Mouse (Mus musculus): ENCODE results near the gene Khdc4. TPM values are rescaled to one million over a fixed set of nuclear protein-coding genes. Genes with fewer than 3 reads are reported as not detected.

Gene Khdc4
- polyA plus RNA-seq, 1 experiment from 2014 or later: 18.8 TPM

GRCm38 (mm10) chr3:88645937-88646336 lies 39.7 kb upstream of the Khdc4 start:
- Histone ChIP-seq H3K9me3 (ENCODE audit: low read length) (no peaks in the 10 kb centered on the region), H3K4me1 (ENCODE audit: insufficient read depth) (no peaks in the 10 kb centered on the region), H3K27me3 (ENCODE audit: insufficient read depth, low read length) (no peaks in the 10 kb centered on the region), H3K4me2 (ENCODE audit: low read depth, low read length) (no peak overlapping the region), H3K9ac (replicated peaks) (no peak overlapping the region), H3K36me3 (replicated peaks; ENCODE audit: insufficient read depth, low read length) (peaks cover 53% of the 10 kb centered on the region), H3K27ac (ENCODE audit: low read depth) (no peak overlapping the region), H3K4me3 (ENCODE audit: low read depth, low read length) (no peak overlapping the region)
- ATAC-seq (no peak), DNase-seq (no peak)
- TF ChIP-seq EP300 (IDR thresholded peaks at IDR 0.05; ENCODE audit: low read depth) (no peak), CTCF (IDR thresholded peaks at IDR 0.05; ENCODE audit: low read depth) (no peak)
- 84% methylated on average over 12 of the region's 12 CpGs for WGBS (ENCODE audit: insufficient replicate concordance)

- H3K9me3 ChIP-seq (ENCODE audit: low read length): no peaks in the 10 kb centered on the region
- no peak overlapping the region for H3K27ac ChIP-seq (ENCODE audit: low read depth)
- H3K4me2 ChIP-seq (ENCODE audit: low read depth, low read length): no peak overlapping the region
- 0 out of 2 replicates have a peak, but pooled peaks cover 3% of the 10 kb centered on the region for H3K4me1 ChIP-seq (ENCODE audit: insufficient read depth)
- peaks cover 50% of the 10 kb centered on the region for H3K36me3 ChIP-seq (replicated peaks; ENCODE audit: insufficient read depth, low read length)
- H3K27me3 ChIP-seq (ENCODE audit: insufficient read depth, low read length): no peaks in the 10 kb centered on the region
- no peak for TF ChIP-seq EP300 (IDR thresholded peaks at IDR 0.05; ENCODE audit: low read depth)
- no peak for TF ChIP-seq CTCF (IDR thresholded peaks at IDR 0.05; ENCODE audit: low read depth)
- no peak overlapping the region for H3K4me3 ChIP-seq (ENCODE audit: low read depth, low read length)
- WGBS (ENCODE audit: insufficient replicate concordance): 77% methylated on average over 6 of the region's 6 CpGs
- H3K9ac ChIP-seq (replicated peaks): no peak overlapping the region
- DNase-seq (no peak), ATAC-seq (no peak)
Observed at GRCm38 (mm10) chr3:88646426-88646995, 39.1 kb upstream of the Khdc4 start.

GRCm38 (mm10) chr3:88647076-88647475 lies 38.5 kb upstream of the Khdc4 start:
- WGBS (ENCODE audit: insufficient replicate concordance): 84% methylated on average over 3 of the region's 3 CpGs
- ATAC-seq: no peak
- peaks cover 45% of the 10 kb centered on the region for H3K36me3 ChIP-seq (replicated peaks; ENCODE audit: insufficient read depth, low read length)

GRCm38 (mm10) chr3:88647779-88648413 lies 37.7 kb upstream of the Khdc4 start:
- H3K9me3 ChIP-seq (ENCODE audit: low read length): no peaks in the 10 kb centered on the region
- TF ChIP-seq EP300 (IDR thresholded peaks at IDR 0.05; ENCODE audit: low read depth) (no peak), CTCF (IDR thresholded peaks at IDR 0.05; ENCODE audit: low read depth) (no peak)
- peaks cover 37% of the 10 kb centered on the region for H3K36me3 ChIP-seq (replicated peaks; ENCODE audit: insufficient read depth, low read length)
- H3K4me3 ChIP-seq (ENCODE audit: low read depth, low read length): no peak overlapping the region
- H3K4me1 ChIP-seq (ENCODE audit: insufficient read depth): 0 out of 2 replicates have a peak, but pooled peaks cover 3% of the 10 kb centered on the region
- H3K27me3 ChIP-seq (ENCODE audit: insufficient read depth, low read length): no peaks in the 10 kb centered on the region
- WGBS (ENCODE audit: insufficient replicate concordance): 67% methylated on average over 14 of the region's 14 CpGs
- ATAC-seq (peak; percentile 35; the same call in 1 of the 2 replicates), DNase-seq (no peak)
- H3K9ac ChIP-seq (replicated peaks): no peak overlapping the region
- no peak overlapping the region for H3K27ac ChIP-seq (ENCODE audit: low read depth)
- no peak overlapping the region for H3K4me2 ChIP-seq (ENCODE audit: low read depth, low read length)

More at GRCm38 (mm10) chr3:88647076-88647475, 38.5 kb upstream of the Khdc4 start:
- no peak overlapping the region for H3K9ac ChIP-seq (replicated peaks)
- H3K27me3 ChIP-seq (ENCODE audit: insufficient read depth, low read length): no peaks in the 10 kb centered on the region
- no peak overlapping the region for H3K4me3 ChIP-seq (ENCODE audit: low read depth, low read length)
- no peak for DNase-seq
- 0 out of 2 replicates have a peak, but pooled peaks cover 3% of the 10 kb centered on the region for H3K4me1 ChIP-seq (ENCODE audit: insufficient read depth)
- H3K27ac ChIP-seq (ENCODE audit: low read depth): no peak overlapping the region
- H3K4me2 ChIP-seq (ENCODE audit: low read depth, low read length): no peak overlapping the region
- TF ChIP-seq EP300 (IDR thresholded peaks at IDR 0.05; ENCODE audit: low read depth) (no peak), CTCF (IDR thresholded peaks at IDR 0.05; ENCODE audit: low read depth) (no peak)
- no peaks in the 10 kb centered on the region for H3K9me3 ChIP-seq (ENCODE audit: low read length)

- no peak for DNase-seq
- no peak for ATAC-seq
- Histone ChIP-seq H3K27me3 (ENCODE audit: insufficient read depth, low read length) (no peaks in the 10 kb centered on the region), H3K9ac (replicated peaks) (no peak overlapping the region), H3K27ac (ENCODE audit: low read depth) (no peak overlapping the region), H3K4me1 (ENCODE audit: insufficient read depth) (0 out of 2 replicates have a peak, but pooled peaks cover 3% of the 10 kb centered on the region), H3K4me3 (ENCODE audit: low read depth, low read length) (no peak overlapping the region), H3K4me2 (ENCODE audit: low read depth, low read length) (no peak overlapping the region), H3K36me3 (replicated peaks; ENCODE audit: insufficient read depth, low read length) (peaks cover 30% of the 10 kb centered on the region), H3K9me3 (ENCODE audit: low read length) (no peaks in the 10 kb centered on the region)
- WGBS (ENCODE audit: insufficient replicate concordance): 88% methylated on average over 12 of the region's 12 CpGs
- TF ChIP-seq EP300 (IDR thresholded peaks at IDR 0.05; ENCODE audit: low read depth) (no peak), CTCF (IDR thresholded peaks at IDR 0.05; ENCODE audit: low read depth) (no peak)
Observed at GRCm38 (mm10) chr3:88648452-88649168, 37.0 kb upstream of the Khdc4 start.

DNA sequence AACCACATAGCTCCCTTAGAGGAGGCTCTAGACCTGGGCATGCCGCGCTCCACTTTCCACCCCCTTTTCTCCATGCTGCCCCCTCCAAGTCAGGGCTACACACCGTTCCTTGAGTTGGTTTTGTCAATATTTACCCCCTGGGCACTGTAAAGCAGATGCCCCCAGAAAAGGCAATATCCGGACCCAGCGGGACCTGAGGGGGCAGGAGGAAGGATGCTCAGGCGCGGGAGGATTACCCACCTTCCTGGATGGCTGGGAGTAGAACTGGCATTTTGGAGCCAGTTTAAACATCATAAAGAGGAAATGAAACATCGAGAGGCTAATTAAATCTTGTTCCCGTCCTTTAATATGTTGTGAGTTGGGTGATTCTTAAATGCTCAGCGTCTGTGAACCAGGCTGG lies 36.4 kb upstream of the Khdc4 start:
- H3K27me3 ChIP-seq (ENCODE audit: insufficient read depth, low read length): no peaks in the 10 kb centered on the region
- no peak overlapping the region for H3K27ac ChIP-seq (ENCODE audit: low read depth)
- no peaks in the 10 kb centered on the region for H3K9me3 ChIP-seq (ENCODE audit: low read length)
- no peak overlapping the region for H3K4me3 ChIP-seq (ENCODE audit: low read depth, low read length)
- H3K9ac ChIP-seq (replicated peaks): no peak overlapping the region
- H3K36me3 ChIP-seq (replicated peaks; ENCODE audit: insufficient read depth, low read length): peaks cover 24% of the 10 kb centered on the region
- 74% methylated on average over 10 of the region's 10 CpGs for WGBS (ENCODE audit: insufficient replicate concordance)
- H3K4me1 ChIP-seq (ENCODE audit: insufficient read depth): 0 out of 2 replicates have a peak, but pooled peaks cover 3% of the 10 kb centered on the region
- no peak overlapping the region for H3K4me2 ChIP-seq (ENCODE audit: low read depth, low read length)
- DNase-seq (no peak), ATAC-seq (no peak)
- no peak for TF ChIP-seq CTCF (IDR thresholded peaks at IDR 0.05; ENCODE audit: low read depth)
- TF ChIP-seq EP300 (IDR thresholded peaks at IDR 0.05; ENCODE audit: low read depth): no peak
